Mouse (Mus musculus) bone marrow, adult 2 months (tissue): Measurements from ENCODE around the gene Grap2. TPM values are rescaled to one million over a fixed set of nuclear protein-coding genes. Genes with fewer than 3 reads are reported as not detected.
A peak's percentile ranks its signal among the peaks of the same experiment; 100 is the strongest.

Experiments used
- H3K27ac ChIP-seq: fragments of 200-500 bp; 2 replicates; pipeline ENCODE4 v1.5.1; 2012; ENCODE audit warnings: low read depth, mild to moderate bottlenecking, control low read depth, inconsistent platforms, low read length; ENCODE audit not compliant: control insufficient read depth, poor library complexity, insufficient read depth
- H3K4me1 ChIP-seq: fragments of 200-500 bp; 2 replicates; pipeline ENCODE4 v1.6.1; 2011; ENCODE audit warnings: low read length; ENCODE audit not compliant: control insufficient read depth, insufficient read depth
- H3K4me3 ChIP-seq: fragments of 200-500 bp; replicated peaks from 2 replicates; pipeline ENCODE3; 2011; ENCODE audit warnings: mild to moderate bottlenecking, low read depth, low read length, control low read depth; ENCODE audit not compliant: control insufficient read depth
- CTCF ChIP-seq: fragments of 200-500 bp; IDR thresholded peaks from 2 replicates; pipeline ENCODE4 v1.5.1; 2011; ENCODE audit warnings: low read length, control low read depth; ENCODE audit not compliant: control insufficient read depth, insufficient read depth
- POLR2A ChIP-seq: fragments of 200-500 bp; IDR thresholded peaks from 2 replicates; pipeline ENCODE4 v1.6.1; 2011; ENCODE audit warnings: low read depth, mild to moderate bottlenecking, control low read depth, low read length, borderline replicate concordance; ENCODE audit not compliant: control insufficient read depth
- WGBS: fragments of 180-500 bp; shearing (Covaris S2); methylation state at CpG from one replicate; pipeline ENCODE4 v1.1.7; 2018; 5-methylcytosine and 5-hydroxymethylcytosine counted together
- polyA plus RNA-seq: library from polyadenylated mRNA; stranded (reverse); fragments of >200 nt; gene quantifications from 2 replicates; pipeline ENCODE4 v1.2.4, GENCODE M21; 2011; ENCODE audit warnings: low replicate concordance; ENCODE audit not compliant: missing spikeins, insufficient read depth, insufficient read length

Gene Grap2
- polyA plus RNA-seq, 1 experiment = 52.0 TPM

DNA sequence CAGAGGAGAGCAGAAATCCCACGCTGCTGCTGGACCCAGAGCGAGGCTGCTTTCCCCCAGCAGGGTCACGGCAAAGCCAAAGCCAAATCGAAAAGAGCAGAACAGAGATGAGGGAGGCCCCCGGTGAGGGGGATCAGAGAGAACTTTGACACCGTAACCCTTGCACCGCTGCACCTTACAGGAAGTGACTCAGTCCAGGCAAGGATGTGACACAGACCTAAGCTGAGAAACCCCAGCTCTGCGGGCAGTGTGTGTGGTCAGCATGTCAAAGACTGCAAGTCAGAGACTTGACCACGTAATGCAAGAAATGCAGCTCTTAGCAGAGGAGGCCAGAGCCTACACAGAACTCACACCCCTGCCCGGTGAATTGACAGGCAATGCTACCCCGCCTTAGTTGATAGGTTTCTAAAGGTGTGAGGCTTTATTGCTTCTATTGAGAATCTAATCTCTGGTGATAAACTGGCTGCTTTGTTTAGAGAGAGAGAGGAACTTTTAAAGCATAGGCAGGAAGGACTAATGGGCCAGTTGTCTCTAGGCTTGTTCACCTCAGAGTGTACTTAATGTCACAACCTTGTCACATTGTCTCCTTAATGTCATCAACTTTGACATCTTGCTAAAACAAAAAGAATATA, 66.8 kb downstream of the Grap2 start:
- Histone ChIP-seq H3K4me1 (peaks cover 6% of the 10 kb centered on the region; the same call in 1 of the 2 replicates), H3K27ac (peak overlapping the region; percentile 81), H3K4me3 (no peak overlapping the region)
- TF ChIP-seq POLR2A = no peak
- TF ChIP-seq CTCF = no peak
- 18% methylated on average over 11 of the region's 11 CpGs for WGBS

DNA sequence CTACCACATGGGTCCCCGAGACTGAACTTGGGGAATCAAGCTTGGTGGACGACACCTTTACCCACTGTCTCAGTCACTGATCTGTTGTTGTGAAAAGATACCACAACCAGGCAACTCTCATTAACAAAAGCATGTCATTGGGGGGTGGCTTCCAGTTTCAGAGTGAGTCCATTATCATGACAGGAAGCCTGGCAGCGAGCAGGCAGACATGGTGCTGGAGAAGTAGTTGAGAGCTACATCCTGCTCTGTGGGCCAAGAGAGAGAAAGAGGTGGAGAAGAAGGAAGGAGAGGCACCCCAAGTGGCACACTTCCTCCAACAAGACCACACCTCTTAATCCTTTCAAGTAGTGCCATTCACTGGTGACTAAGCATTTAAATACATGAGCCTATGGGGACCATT, 67.5 kb downstream of the Grap2 start:
- WGBS = 62% methylated on average over 3 of the region's 3 CpGs
- Histone ChIP-seq H3K4me3 (no peak overlapping the region), H3K27ac (peak overlapping the region; percentile 32; the same call in 1 of the 2 replicates), H3K4me1 (peaks cover 5% of the 10 kb centered on the region; the same call in 1 of the 2 replicates)
- TF ChIP-seq POLR2A = no peak
- no peak for TF ChIP-seq CTCF

DNA sequence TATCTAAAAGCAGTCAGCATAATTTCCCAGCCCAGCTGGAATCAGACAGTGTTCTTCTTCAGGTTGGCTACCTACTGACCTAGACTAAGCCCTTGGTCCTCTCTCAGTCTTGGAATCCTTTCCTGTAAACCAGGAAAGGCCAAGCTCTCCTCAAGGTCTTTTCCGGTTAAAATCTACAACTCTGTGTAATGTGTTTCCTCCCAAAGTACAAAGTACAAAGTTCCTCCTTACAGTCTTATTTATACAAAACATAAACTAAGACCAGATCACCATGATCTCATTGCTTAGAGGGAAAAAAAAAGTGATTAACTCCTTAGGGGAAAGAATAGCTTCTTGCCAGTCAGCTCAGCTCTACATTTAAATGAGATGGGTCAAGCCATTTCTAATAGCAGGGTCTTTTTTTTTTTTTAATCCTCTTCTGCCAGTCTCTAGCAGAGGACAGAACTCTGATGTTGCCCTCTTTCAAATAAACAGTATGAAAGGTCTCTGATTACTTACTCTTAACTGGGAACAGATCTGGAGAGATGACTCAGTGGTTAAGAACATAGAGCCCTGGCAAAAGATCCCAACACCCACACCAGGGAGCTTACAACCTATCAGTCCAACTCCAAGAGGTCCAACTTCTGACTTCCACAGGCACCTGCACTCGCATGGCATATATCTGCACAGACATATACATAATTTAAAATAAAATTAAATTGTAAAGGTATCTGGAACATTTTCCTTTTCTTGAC, 69.5 kb downstream of the Grap2 start:
- Histone ChIP-seq H3K4me1 (peaks cover 3% of the 10 kb centered on the region; the same call in 1 of the 2 replicates), H3K27ac (no peak overlapping the region), H3K4me3 (no peak overlapping the region)
- TF ChIP-seq POLR2A (no peak), CTCF (no peak)
- whole genome bisulfite sequencing = 89% methylated on average over 2 of the region's 2 CpGs

DNA sequence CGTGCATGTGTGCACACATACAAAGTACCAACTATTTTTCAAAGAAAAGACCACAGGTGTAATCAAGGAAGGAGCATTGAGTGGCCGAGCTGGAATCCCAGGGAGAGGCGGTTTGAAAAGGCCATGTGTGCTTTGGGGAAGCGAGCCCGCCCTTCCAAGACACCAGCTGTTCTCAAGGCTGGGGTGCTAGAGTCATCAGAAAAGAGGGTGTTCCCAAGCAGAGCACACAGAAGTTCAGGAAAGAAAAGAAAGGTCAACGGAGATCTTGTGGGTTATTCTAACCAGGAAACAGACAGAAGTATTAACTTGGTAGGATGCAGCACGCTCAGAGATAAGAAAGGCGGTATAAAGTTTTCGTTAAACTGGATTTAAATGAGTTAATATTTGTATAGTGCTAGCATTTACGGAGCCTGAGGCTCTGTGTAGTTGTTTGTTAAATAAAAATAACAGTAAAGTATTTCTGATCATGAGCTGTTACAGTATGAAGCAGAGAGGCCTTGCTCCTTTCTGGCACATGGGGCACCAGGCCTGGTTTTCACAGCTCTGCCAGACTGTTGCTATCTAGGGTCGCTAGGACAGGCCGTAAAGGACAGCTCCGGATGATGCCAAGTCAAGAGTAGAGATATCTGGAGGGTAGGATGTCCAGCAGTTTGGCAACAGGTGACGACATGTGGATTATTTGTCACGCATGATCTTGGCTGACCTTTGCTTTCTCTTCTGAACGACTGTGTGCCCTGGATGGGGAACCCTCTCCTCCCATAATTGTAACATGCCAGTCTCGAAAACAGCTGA, 72.8 kb downstream of the Grap2 start:
- TF ChIP-seq CTCF (no peak), POLR2A (no peak)
- Histone ChIP-seq H3K4me3 (no peak overlapping the region), H3K27ac (no peak overlapping the region), H3K4me1 (no peaks in the 10 kb centered on the region; the same call in 1 of the 2 replicates)
- 72% methylated on average over 17 of the region's 17 CpGs for WGBS

DNA sequence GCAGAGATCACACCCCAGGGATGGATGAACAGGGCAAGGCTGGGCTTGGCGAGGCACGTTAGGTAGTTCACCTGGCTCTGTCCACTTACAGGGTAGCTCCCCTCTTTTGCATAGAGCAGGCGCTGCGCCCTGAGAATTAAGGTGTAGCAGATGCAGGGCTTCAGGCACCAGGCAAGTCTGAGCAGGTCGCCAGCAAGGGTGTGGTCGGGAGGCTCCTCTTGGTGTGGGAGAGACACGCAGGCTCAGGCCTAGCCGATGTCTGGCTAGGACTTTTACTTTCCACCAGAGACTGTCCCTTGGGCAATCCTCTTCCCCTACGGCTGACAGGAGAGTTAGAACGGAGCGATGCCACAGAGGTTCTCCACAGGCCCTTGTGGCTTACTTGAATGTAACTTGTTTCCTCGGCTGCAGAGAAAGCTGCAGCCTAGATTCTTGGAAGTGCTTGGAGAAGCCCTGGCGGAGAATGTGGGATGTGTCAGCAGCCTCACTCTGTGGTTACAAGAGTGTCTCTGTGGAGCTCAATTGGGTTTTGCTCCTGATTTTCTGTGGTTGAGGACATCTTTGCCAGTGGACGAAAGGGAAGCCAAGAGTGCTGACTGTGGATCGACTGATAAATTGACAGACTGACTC, 76.7 kb downstream of the Grap2 start:
- Histone ChIP-seq H3K4me1 (no peaks in the 10 kb centered on the region; the same call in 1 of the 2 replicates), H3K4me3 (no peak overlapping the region), H3K27ac (no peak overlapping the region)
- TF ChIP-seq CTCF = no peak
- TF ChIP-seq POLR2A = no peak
- 71% methylated on average over 15 of the region's 15 CpGs for WGBS

DNA sequence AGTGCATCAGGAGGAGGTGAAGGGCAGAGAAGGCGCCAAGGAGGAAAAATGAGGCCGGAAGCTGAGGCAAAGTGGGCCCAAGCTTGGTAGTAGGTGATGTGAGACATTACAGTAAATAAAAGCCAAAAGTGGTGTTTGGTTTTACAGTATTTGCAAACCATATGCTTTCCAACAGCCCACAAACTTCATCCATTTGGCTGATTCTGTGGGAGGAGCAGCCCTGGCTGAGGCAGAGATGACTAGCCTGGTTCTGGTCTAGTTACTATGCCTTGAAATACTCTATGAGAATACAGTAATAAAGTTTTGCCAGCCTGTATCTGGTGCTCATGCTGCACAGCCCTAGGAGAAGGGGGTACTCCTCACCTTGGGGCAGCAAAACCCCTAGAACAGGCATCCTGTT, 78.0 kb downstream of the Grap2 start:
- TF ChIP-seq CTCF = no peak
- Histone ChIP-seq H3K4me3 (no peak overlapping the region), H3K4me1 (no peaks in the 10 kb centered on the region; the same call in 1 of the 2 replicates), H3K27ac (no peak overlapping the region)
- 83% methylated on average over 2 of the region's 2 CpGs for WGBS

DNA sequence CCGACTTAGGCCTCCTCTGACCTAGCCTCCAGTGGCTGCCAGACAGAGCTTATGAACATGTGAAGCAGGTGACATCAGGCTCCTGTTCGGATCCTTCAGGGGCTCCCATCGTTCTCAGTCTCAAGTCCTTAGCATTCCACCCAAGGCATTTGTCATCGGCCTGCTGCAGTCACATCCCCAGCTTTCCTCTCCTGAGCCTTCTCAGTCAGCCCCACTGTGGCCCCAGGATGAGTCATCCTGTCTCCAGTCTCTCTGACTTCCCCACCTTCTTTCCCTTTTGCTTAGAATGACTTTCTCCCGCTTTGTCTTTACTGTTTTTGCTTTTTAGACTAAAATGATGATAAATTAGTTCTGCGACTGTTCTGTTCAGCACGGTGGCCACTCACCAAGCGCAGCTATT, 81.5 kb downstream of the Grap2 start:
- Histone ChIP-seq H3K4me1 (no peaks in the 10 kb centered on the region), H3K4me3 (no peak overlapping the region), H3K27ac (no peak overlapping the region)
- no peak for TF ChIP-seq CTCF
- no peak for TF ChIP-seq POLR2A
- WGBS = 70% methylated on average over 8 of the region's 8 CpGs
